Mouse (Mus musculus) erythroblast, embryonic 14.5 days (primary cell): ENCODE measurements around the gene Psmb7.

ENCODE experiments used
- GATA1 ChIP-seq: IDR thresholded peaks from 2 replicates; pipeline ENCODE4 v1.6.1; 2012; ENCODE audit warnings: low read length, inconsistent platforms, mixed read lengths
- TAL1 ChIP-seq: IDR thresholded peaks from 3 replicates; pipeline ENCODE4 v1.6.1; 2012; ENCODE audit warnings: low read length, inconsistent platforms, mixed read lengths

- no peak for TF ChIP-seq TAL1
- no peak for TF ChIP-seq GATA1
Measured at GRCm38 (mm10) chr2:38585379-38585736, 58.5 kb downstream of the Psmb7 start.
